Mouse (Mus musculus): ENCODE data around the gene Ntrk1. TPM values are rescaled to one million over a fixed set of nuclear protein-coding genes. Genes with fewer than 3 reads are reported as not detected.
A peak's percentile ranks its signal among the peaks of the same experiment; 100 is the strongest.

The Ntrk1 gene
- total and polyA plus RNA-seq, 2 experiments = 0.12 TPM; not detected in 1

- H3K4me1 ChIP-seq (ENCODE audit: control insufficient read depth, insufficient read depth, low read length) = no peaks in the 10 kb centered on the region
- no peak for TF ChIP-seq POLR2A (IDR thresholded peaks at IDR 0.05; ENCODE audit: extremely low read depth, insufficient read depth, low read length)
- peak; percentile 90 for TF ChIP-seq CTCF (IDR thresholded peaks at IDR 0.05; ENCODE audit: low read depth, low read length)
- peak; percentile 48 for DNase-seq (ENCODE audit: extremely low read depth, low read depth, low spot score)
- H3K79me2 ChIP-seq (ENCODE audit: control insufficient read depth, insufficient read depth, low read length) = no peaks in the 10 kb centered on the region
- H3K27me3 ChIP-seq (ENCODE audit: control insufficient read depth, insufficient read depth, low read length) = no peaks in the 10 kb centered on the region
- no peak overlapping the region for H3K27ac ChIP-seq (replicated peaks; ENCODE audit: insufficient read depth, low read depth, low read length)
- 7% methylated on average over 5 of the region's 5 CpGs for WGBS
- H3K4me3 ChIP-seq (ENCODE audit: insufficient read depth, low read depth, low read length) = no peak overlapping the region
- H3K9ac ChIP-seq (ENCODE audit: low read depth, low read length) = no peak overlapping the region
- H3K36me3 ChIP-seq (ENCODE audit: control insufficient read depth, insufficient read depth, low read length) = no peaks in the 10 kb centered on the region
These were observed 45.9 kb downstream of the Ntrk1 start for GRCm38 (mm10) chr3:87749036-87749435.

GRCm38 (mm10) chr3:87748431-87748830, 46.5 kb downstream of the Ntrk1 start, which contains the start of gene Lrrc71:
Gene Lrrc71 (minus strand): TSS chr3:87748625.
- Histone ChIP-seq H3K27ac (replicated peaks; ENCODE audit: insufficient read depth, low read depth, low read length) (no peak within 1 kb of the TSS), H3K9ac (ENCODE audit: low read depth, low read length) (no peak within 1 kb of the TSS), H3K4me3 (ENCODE audit: insufficient read depth, low read depth, low read length) (no peak within 1 kb of the TSS), H3K79me2 (ENCODE audit: control insufficient read depth, insufficient read depth, low read length) (no peaks in the 10 kb centered on the region), H3K27me3 (ENCODE audit: control insufficient read depth, insufficient read depth, low read length) (no peaks in the 10 kb centered on the region), H3K36me3 (ENCODE audit: control insufficient read depth, insufficient read depth, low read length) (no peaks in the 10 kb centered on the region), H3K4me1 (ENCODE audit: control insufficient read depth, insufficient read depth, low read length) (no peaks in the 10 kb centered on the region)
- DNase-seq (ENCODE audit: extremely low read depth, low read depth, low spot score) = no peak
- TF ChIP-seq CTCF (IDR thresholded peaks at IDR 0.05; ENCODE audit: low read depth, low read length) = no peak
- TF ChIP-seq POLR2A (IDR thresholded peaks at IDR 0.05; ENCODE audit: extremely low read depth, insufficient read depth, low read length) = no peak
- 39% methylated on average over 13 of the region's 13 CpGs for WGBS

- 55% methylated on average over 18 of the region's 18 CpGs for WGBS
- Histone ChIP-seq H3K9ac (ENCODE audit: low read depth, low read length) (no peak overlapping the region), H3K79me2 (ENCODE audit: control insufficient read depth, insufficient read depth, low read length) (no peaks in the 10 kb centered on the region), H3K4me1 (ENCODE audit: control insufficient read depth, insufficient read depth, low read length) (no peaks in the 10 kb centered on the region), H3K36me3 (ENCODE audit: control insufficient read depth, insufficient read depth, low read length) (no peaks in the 10 kb centered on the region), H3K27ac (replicated peaks; ENCODE audit: insufficient read depth, low read depth, low read length) (no peak overlapping the region), H3K4me3 (ENCODE audit: insufficient read depth, low read depth, low read length) (no peak overlapping the region), H3K27me3 (ENCODE audit: control insufficient read depth, insufficient read depth, low read length) (no peaks in the 10 kb centered on the region)
- no peak for DNase-seq (ENCODE audit: extremely low read depth, low read depth, low spot score)
- TF ChIP-seq POLR2A (IDR thresholded peaks at IDR 0.05; ENCODE audit: extremely low read depth, insufficient read depth, low read length) = no peak
- TF ChIP-seq CTCF (IDR thresholded peaks at IDR 0.05; ENCODE audit: low read depth, low read length) = no peak
These were observed 49.8 kb downstream of the Ntrk1 start for GRCm38 (mm10) chr3:87745036-87745659.

GRCm38 (mm10) chr3:87743927-87744326, 51.0 kb downstream of the Ntrk1 start:
- no peak overlapping the region for H3K27ac ChIP-seq (replicated peaks; ENCODE audit: insufficient read depth, low read depth, low read length)
- no peaks in the 10 kb centered on the region for H3K79me2 ChIP-seq (ENCODE audit: control insufficient read depth, insufficient read depth, low read length)
- no peak overlapping the region for H3K9ac ChIP-seq (ENCODE audit: low read depth, low read length)
- TF ChIP-seq CTCF (IDR thresholded peaks at IDR 0.05; ENCODE audit: low read depth, low read length) = no peak
- 87% methylated on average over 4 of the region's 4 CpGs for WGBS
- H3K36me3 ChIP-seq (ENCODE audit: control insufficient read depth, insufficient read depth, low read length) = no peaks in the 10 kb centered on the region
- H3K4me3 ChIP-seq (ENCODE audit: insufficient read depth, low read depth, low read length) = no peak overlapping the region
- H3K4me1 ChIP-seq (ENCODE audit: control insufficient read depth, insufficient read depth, low read length) = no peaks in the 10 kb centered on the region
- no peak for DNase-seq (ENCODE audit: extremely low read depth, low read depth, low spot score)
- H3K27me3 ChIP-seq (ENCODE audit: control insufficient read depth, insufficient read depth, low read length) = no peaks in the 10 kb centered on the region

GRCm38 (mm10) chr3:87742735-87743134, 52.2 kb downstream of the Ntrk1 start:
- TF ChIP-seq CTCF (IDR thresholded peaks at IDR 0.05; ENCODE audit: low read depth, low read length) (no peak), POLR2A (IDR thresholded peaks at IDR 0.05; ENCODE audit: extremely low read depth, insufficient read depth, low read length) (no peak)
- no peak for DNase-seq (ENCODE audit: extremely low read depth, low read depth, low spot score)
- Histone ChIP-seq H3K79me2 (ENCODE audit: control insufficient read depth, insufficient read depth, low read length) (no peaks in the 10 kb centered on the region), H3K4me3 (ENCODE audit: insufficient read depth, low read depth, low read length) (no peak overlapping the region), H3K27me3 (ENCODE audit: control insufficient read depth, insufficient read depth, low read length) (no peaks in the 10 kb centered on the region), H3K4me1 (ENCODE audit: control insufficient read depth, insufficient read depth, low read length) (no peaks in the 10 kb centered on the region), H3K27ac (replicated peaks; ENCODE audit: insufficient read depth, low read depth, low read length) (no peak overlapping the region), H3K36me3 (ENCODE audit: control insufficient read depth, insufficient read depth, low read length) (no peaks in the 10 kb centered on the region), H3K9ac (ENCODE audit: low read depth, low read length) (no peak overlapping the region)
- WGBS = 88% methylated on average over 16 of the region's 16 CpGs

- no peak overlapping the region for H3K27ac ChIP-seq (replicated peaks; ENCODE audit: insufficient read depth, low read depth, low read length)
- H3K9ac ChIP-seq (ENCODE audit: low read depth, low read length) = no peak overlapping the region
- H3K79me2 ChIP-seq (ENCODE audit: control insufficient read depth, insufficient read depth, low read length) = no peaks in the 10 kb centered on the region
- WGBS = 76% methylated on average over 3 of the region's 3 CpGs
- H3K4me1 ChIP-seq (ENCODE audit: control insufficient read depth, insufficient read depth, low read length) = no peaks in the 10 kb centered on the region
- peaks cover 5% of the 10 kb centered on the region; the same call in 1 of the 2 replicates for H3K36me3 ChIP-seq (ENCODE audit: control insufficient read depth, insufficient read depth, low read length)
- H3K27me3 ChIP-seq (ENCODE audit: control insufficient read depth, insufficient read depth, low read length) = no peaks in the 10 kb centered on the region
- TF ChIP-seq CTCF (IDR thresholded peaks at IDR 0.05; ENCODE audit: low read depth, low read length) (no peak), POLR2A (IDR thresholded peaks at IDR 0.05; ENCODE audit: extremely low read depth, insufficient read depth, low read length) (no peak)
- no peak overlapping the region for H3K4me3 ChIP-seq (ENCODE audit: insufficient read depth, low read depth, low read length)
- no peak for DNase-seq (ENCODE audit: extremely low read depth, low read depth, low spot score)
These were observed 52.9 kb downstream of the Ntrk1 start for GRCm38 (mm10) chr3:87742013-87742412.
